Mouse (Mus musculus) hematopoietic multipotent progenitor cell, adult 10-12 weeks (in vitro differentiated cells): ENCODE results near the gene Gpr179. TPM values are rescaled to one million over a fixed set of nuclear protein-coding genes. Genes with fewer than 3 reads are reported as not detected.

ENCODE experiments used
- polyA plus RNA-seq: library from polyadenylated mRNA; stranded (reverse); fragments of >175 nt; gene quantifications from 2 replicates; pipeline ENCODE4 v1.2.3, GENCODE M21; 2012; ENCODE audit warnings: low replicate concordance

Gpr179 gene
- polyA plus RNA-seq, result 0.07 and 0.11 TPM in 2 replicates

DNA sequence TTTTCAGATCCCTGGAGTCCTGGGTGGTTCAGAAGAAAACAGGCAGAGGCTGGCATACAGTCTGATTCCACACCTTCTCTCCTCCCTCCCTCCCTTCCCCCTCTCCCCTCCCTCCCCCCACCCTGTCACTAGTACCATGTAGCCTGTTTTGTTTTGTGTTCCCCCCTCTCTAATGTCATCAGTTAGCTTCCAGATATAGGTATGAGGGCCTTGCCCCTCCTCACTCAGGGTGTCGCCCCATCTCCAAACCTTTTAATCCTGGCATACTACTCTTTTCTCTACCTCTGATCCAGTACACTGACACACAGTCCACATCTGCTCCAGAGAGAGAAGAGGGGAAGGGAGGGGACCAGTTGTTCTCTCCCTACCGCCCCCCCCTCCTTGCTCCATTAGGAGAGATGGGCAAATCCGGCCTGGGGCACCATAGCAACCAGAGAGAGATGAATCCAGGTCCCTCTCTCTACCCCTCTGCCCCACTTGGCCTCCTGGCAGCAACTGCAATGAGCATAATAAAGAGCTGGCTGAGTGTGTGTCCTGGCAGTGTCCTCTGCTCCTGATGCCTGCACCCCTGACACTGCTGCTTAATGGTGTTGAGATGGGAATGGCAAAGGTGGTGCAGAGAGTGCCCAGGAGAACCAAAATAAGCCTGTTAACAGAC is at the start of gene Gpr179:
TSS of gene Gpr179 (minus strand) at position 51 of the 658 bp plus-strand sequence.

DNA sequence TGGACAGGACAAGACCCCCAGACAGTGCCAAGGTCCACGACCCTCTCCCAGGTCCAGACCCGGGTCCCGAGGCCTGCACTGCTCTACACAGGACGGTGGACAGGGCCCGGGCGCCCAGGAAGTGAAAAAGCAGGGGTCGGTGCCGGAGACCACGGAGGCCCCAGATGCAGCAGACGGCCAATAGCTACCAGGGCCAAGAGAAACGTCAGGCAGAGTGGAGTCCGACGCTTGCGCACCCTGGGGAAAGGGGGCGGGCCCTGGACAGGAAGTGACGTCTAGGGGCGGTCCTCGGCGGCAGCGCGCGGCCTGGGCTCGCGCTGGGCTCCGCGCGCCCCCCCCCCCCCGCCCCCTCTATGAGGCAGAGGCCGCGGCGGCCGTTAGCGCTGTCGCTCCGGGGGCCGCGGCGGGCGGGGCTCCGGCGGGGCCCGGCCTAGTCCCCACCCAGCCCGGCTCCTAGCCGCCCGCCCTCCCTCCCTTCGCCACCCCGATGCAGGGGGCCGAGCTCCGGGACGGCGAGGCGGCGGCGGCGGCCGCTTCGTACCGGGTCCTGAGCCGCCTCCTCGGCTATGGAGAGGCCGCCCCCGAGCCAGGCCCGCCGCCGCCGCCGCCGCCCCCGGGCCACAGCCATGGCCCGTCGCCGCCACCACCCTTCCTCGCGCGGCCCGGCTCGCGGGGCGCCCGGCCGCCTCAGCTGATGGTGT is 10.2 kb upstream of the Gpr179 start, which contains the start of gene Socs7:
TSS of gene Socs7 (plus strand) at position 604 of the 701 bp plus-strand sequence.

DNA sequence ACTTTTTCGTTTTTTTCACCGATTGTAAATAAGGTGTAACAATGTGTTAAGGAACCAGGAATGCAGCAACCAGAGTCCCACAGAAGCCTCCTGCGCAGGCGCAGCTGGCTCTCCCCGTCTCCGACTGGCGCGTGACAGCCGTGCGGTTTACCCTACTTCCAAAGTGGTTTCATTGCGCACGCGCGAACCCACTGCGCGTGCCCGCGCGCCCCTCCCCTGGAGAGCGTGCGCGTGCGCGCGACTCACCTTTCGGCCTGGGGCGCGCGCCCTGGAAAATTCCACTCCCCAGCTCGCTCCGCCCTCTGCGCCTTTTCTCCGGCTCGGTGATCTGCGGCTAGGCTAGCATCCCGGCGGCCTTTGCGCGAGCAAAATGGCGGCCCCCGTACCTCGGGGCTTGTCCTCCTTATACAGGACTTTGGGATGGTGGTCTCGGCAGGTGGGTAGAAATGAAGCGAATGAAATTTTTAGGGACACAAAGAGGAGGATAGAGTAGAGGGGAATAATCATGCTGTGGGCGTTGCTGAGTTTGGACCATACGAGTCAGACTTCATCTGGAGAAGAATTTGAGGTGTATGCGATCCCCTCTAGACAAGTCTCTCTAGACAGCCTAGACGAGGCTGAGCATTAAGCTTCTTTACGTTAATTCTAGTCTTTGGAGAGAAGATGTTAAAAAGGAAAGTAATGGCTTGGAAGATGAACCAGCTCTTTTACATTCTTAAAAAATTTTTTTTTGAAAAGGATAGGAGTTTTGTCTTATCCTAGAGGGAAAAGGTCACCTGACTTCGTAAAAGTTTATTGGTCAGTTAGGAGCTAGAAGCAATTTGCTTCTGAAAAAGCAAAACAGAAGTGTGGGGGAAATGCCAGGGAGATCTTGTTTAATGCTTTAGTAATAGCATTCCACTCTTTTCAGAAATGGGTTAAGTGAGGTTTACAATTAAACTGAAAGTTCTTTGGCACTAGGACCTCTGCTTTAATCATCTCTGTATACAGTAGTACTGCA is 36.1 kb downstream of the Gpr179 start, which contains the start of gene Mrpl45:
TSS of gene Mrpl45 (plus strand) at position 213 of the 1,000 bp plus-strand sequence.

Other genes starting within 250 kb of the Gpr179 start
- gene Tbx21, start 236.7 kb downstream of the Gpr179 start, polyA plus RNA-seq, result 24.3 and 88.8 TPM in 2 replicates
- 15.4 and 60.6 TPM in 2 replicates for gene Tbkbp1, start 200.6 kb downstream of the Gpr179 start, polyA plus RNA-seq
- 17.7 and 26.9 TPM in 2 replicates for gene Kpnb1, start 164.2 kb downstream of the Gpr179 start, polyA plus RNA-seq
- gene Npepps, start 71.4 kb downstream of the Gpr179 start, polyA plus RNA-seq, result 26.5 and 35.4 TPM in 2 replicates
- gene Mrpl45, start 36.4 kb downstream of the Gpr179 start, polyA plus RNA-seq, result 2.9 and 5.0 TPM in 2 replicates
- 5.4 and 8.4 TPM in 2 replicates for gene Socs7, start 10.5 kb upstream of the Gpr179 start, polyA plus RNA-seq
- 19.2 and 20.8 TPM in 2 replicates for gene Arhgap23, start 63.5 kb upstream of the Gpr179 start, polyA plus RNA-seq
- not detected in 2 replicates for gene 4933428G20Rik, start 148.3 kb upstream of the Gpr179 start, polyA plus RNA-seq
- gene Srcin1, start 224.1 kb upstream of the Gpr179 start, polyA plus RNA-seq, result 0.37 and 1.2 TPM in 2 replicates